In genomic region chr4:141547299-141547698, GRCm38 (mm10) we compare ENCODE assay signal across 8 mouse cellular contexts. TPM values are rescaled to one million over a fixed set of nuclear protein-coding genes. Genes with fewer than 3 reads are reported as not detected.
DNase-seq lines count a peak whose midpoint lies in the region; ATAC-seq and TF ChIP-seq lines count a peak whose summit lies in the region.

No protein-coding gene starts in this region.

- WGBS in heart, embryonic 14.5 days: 18% methylated on average over 9 of the region's 9 CpGs
- whole genome bisulfite sequencing in hindbrain, embryonic 15.5 days: 14% methylated on average over 9 of the region's 9 CpGs

- DNase-seq in heart, adult 8-10 months (ENCODE audit: low spot score): no peak
- DNase-seq in layer of hippocampus, adult 8-10 months (ENCODE audit: low spot score in 2 of 2): no peak
- no peak for DNase-seq in cerebellum, adult 11-12 months
- DNase-seq in kidney, adult 18-20 months: no peak

- peak overlapping the region; percentile 76 for H3K4me2 ChIP-seq in heart, embryonic 14.5 days (ENCODE audit: low read length)
- H3K4me2 ChIP-seq in hindbrain, embryonic 15.5 days: peak overlapping the region; percentile 98

- no peak for TF ChIP-seq POLR2A in bone marrow macrophage, adult 2 months (IDR thresholded peaks at IDR 0.05; ENCODE audit: borderline replicate concordance, low read depth, low read length)

- H3K36me3 ChIP-seq in heart, embryonic 14.5 days (ENCODE audit: control insufficient read depth, insufficient read depth, low read length): no peaks in the 10 kb centered on the region
- no peaks in the 10 kb centered on the region for H3K36me3 ChIP-seq in hindbrain, embryonic 15.5 days

- peak overlapping the region; percentile 13 to 70; a peak in 3 of 4 replicates for H3K4me3 ChIP-seq in heart, embryonic 14.5 days (ENCODE audit: control insufficient read depth in 1 of 2, insufficient read depth in 1 of 2, low read depth in 1 of 2, low read length in 2 of 2)
- H3K4me3 ChIP-seq in bone marrow macrophage, adult 2 months (ENCODE audit: insufficient read depth, low read length): peak overlapping the region; percentile 83
- H3K4me3 ChIP-seq in hindbrain, embryonic 15.5 days: peak overlapping the region; percentile 60

- peaks cover 2 to 13% of the 10 kb centered on the region in 2 experiments; a peak in 3 of 4 replicates for H3K4me1 ChIP-seq in heart, embryonic 14.5 days (ENCODE audit: control insufficient read depth in 2 of 2, insufficient read depth in 2 of 2, low read length in 2 of 2)
- H3K4me1 ChIP-seq in bone marrow macrophage, adult 2 months (ENCODE audit: control insufficient read depth, insufficient read depth, low read length): peaks cover 20% of the 10 kb centered on the region
- H3K4me1 ChIP-seq in hindbrain, embryonic 15.5 days (replicated peaks): peaks cover 29% of the 10 kb centered on the region

- no peak for ATAC-seq in heart, embryonic 14.5 days (ENCODE audit: insufficient number of reproducible peaks, insufficient read depth, low FRiP score, low read depth)
- ATAC-seq in hindbrain, embryonic 15.5 days (ENCODE audit: low FRiP score, low read depth): no peak
- peak; percentile 42 for ATAC-seq in monocyte, adult 5-6 weeks (replicated peaks; ENCODE audit: insufficient number of reproducible peaks, low FRiP score, low TSS enrichment, poor library complexity, severe bottlenecking)

- H3K9ac ChIP-seq in heart, embryonic 14.5 days (ENCODE audit: low read length): peak overlapping the region; percentile 99
- H3K9ac ChIP-seq in hindbrain, embryonic 15.5 days: peak overlapping the region; percentile 93

- no peak for TF ChIP-seq CTCF in bone marrow macrophage, adult 2 months (IDR thresholded peaks at IDR 0.05; ENCODE audit: low read depth, low read length)

- H3K27me3 ChIP-seq in heart, embryonic 14.5 days (ENCODE audit: control insufficient read depth, insufficient read depth, low read length): no peaks in the 10 kb centered on the region
- H3K27me3 ChIP-seq in hindbrain, embryonic 15.5 days: no peaks in the 10 kb centered on the region

- H3K9me3 ChIP-seq in heart, embryonic 14.5 days (ENCODE audit: control insufficient read depth, low read length): no peaks in the 10 kb centered on the region
- H3K9me3 ChIP-seq in hindbrain, embryonic 15.5 days: no peaks in the 10 kb centered on the region

- H3K27ac ChIP-seq in heart, embryonic 14.5 days (replicated peaks in 1 of 2; ENCODE audit: control insufficient read depth in 1 of 2, insufficient read depth in 1 of 2, low read depth in 2 of 2, low read length in 2 of 2): peak overlapping the region; percentile 74 to 100
- H3K27ac ChIP-seq in bone marrow macrophage, adult 2 months (ENCODE audit: insufficient read depth, low read depth, low read length): peak overlapping the region; percentile 98
- H3K27ac ChIP-seq in hindbrain, embryonic 15.5 days (replicated peaks): peak overlapping the region; percentile 100

RNA-seq across cellular contexts. Expression of gene Spen, which starts 8.9 kb away (rescaled TPM):
- 9.6 and 10.7 TPM in 2 replicates for polyA plus RNA-seq in heart, embryonic 14.5 days (2014; fragmentation: Nextera tagmentation; extraction: Ambion mirVana)
- 10 to 100 TPM; 29.2 to 32.2 (median 30.1) TPM for total RNA-seq in heart, adult 8-10 months (2022)
- 23.6 and 29.2 TPM in 2 replicates for polyA plus RNA-seq in bone marrow macrophage, adult 2 months (2012; ENCODE audit: insufficient read depth, insufficient read length, missing spikeins)
- 15.3 and 17.1 TPM in 2 replicates for polyA plus RNA-seq in hindbrain, embryonic 15.5 days (2015; fragmentation: Nextera tagmentation; extraction: Ambion mirVana)
- 39.8 to 81.5 TPM (median 48.1 TPM) in 3 replicates for total RNA-seq in monocyte, adult 5-6 weeks (2017)
- total RNA-seq in layer of hippocampus, adult 8-10 months (2022): 10 to 100 TPM; 59.2 to 67.9 (median 66.9) TPM

RNA-seq across cellular contexts. Expression of gene Fblim1, which starts 58.6 kb away (rescaled TPM):
- polyA plus RNA-seq in heart, embryonic 14.5 days (2014; fragmentation: Nextera tagmentation; extraction: Ambion mirVana): 45.2 and 45.7 TPM in 2 replicates
- total RNA-seq in heart, adult 8-10 months (2022): 100 to 1,000 TPM; 221 to 281 (median 251) TPM
- 60.2 and 65.0 TPM in 2 replicates for polyA plus RNA-seq in bone marrow macrophage, adult 2 months (2012; ENCODE audit: insufficient read depth, insufficient read length, missing spikeins)
- 37.7 and 49.9 TPM in 2 replicates for polyA plus RNA-seq in hindbrain, embryonic 15.5 days (2015; fragmentation: Nextera tagmentation; extraction: Ambion mirVana)
- not detected in 3 replicates for total RNA-seq in monocyte, adult 5-6 weeks (2017)
- 1 to 10 TPM in 2 of 4 experiments, under 1 TPM in 2; 0.39 to 4.4 (median 1.9) TPM for total RNA-seq in layer of hippocampus, adult 8-10 months (2022)

Comparison
In these comparisons a context has a peak if more than half of its experiments do, and no peak if none do; other contexts are left out.
1. RNA of gene Fblim1, which starts 58.6 kb away (total RNA-seq): 221 to 281 TPM in heart, adult 8-10 months; 0.39 to 4.4 TPM in layer of hippocampus, adult 8-10 months and not detected in monocyte, adult 5-6 weeks; every median in the first group is over 10 times any median in the second.
2. Peak in every context shown above with its lines, with median percentiles within 50 percentile points of each other: H3K27ac ChIP-seq and H3K4me3 ChIP-seq.